Mouse (Mus musculus) midbrain, embryonic 13.5 days (tissue): ENCODE results near the gene Pink1. TPM values are rescaled to one million over a fixed set of nuclear protein-coding genes. Genes with fewer than 3 reads are reported as not detected.

Experiments
- ATAC-seq: fragments of 200-750 bp; cut with Nextera tagmentation; 2 replicates; pipeline ENCODE4 v1.8.0; 2017; ENCODE audit warnings: mild to moderate bottlenecking, moderate TSS enrichment, moderate library complexity
- H3K27ac ChIP-seq: fragments of 300-500 bp; sonication (generic); 2 replicates; pipeline ENCODE4 v1.5.1; 2015; ENCODE audit warnings: inconsistent platforms, mild to moderate bottlenecking, moderate library complexity
- H3K27me3 ChIP-seq: fragments of 300-500 bp; sonication (generic); 2 replicates; pipeline ENCODE4 v1.6.1; 2015; ENCODE audit warnings: mild to moderate bottlenecking, inconsistent platforms
- H3K36me3 ChIP-seq: fragments of 300-500 bp; sonication (generic); 2 replicates; pipeline ENCODE4 v1.6.1; 2015; ENCODE audit warnings: mild to moderate bottlenecking, inconsistent platforms
- H3K4me1 ChIP-seq: fragments of 300-500 bp; sonication (generic); replicated peaks from 2 replicates; pipeline ENCODE4 v1.6.1; 2015; ENCODE audit warnings: inconsistent platforms
- H3K4me2 ChIP-seq: fragments of 300-500 bp; sonication (generic); replicated peaks from 2 replicates; pipeline ENCODE4 v1.6.1; 2015; ENCODE audit warnings: moderate library complexity, mild to moderate bottlenecking, inconsistent platforms
- H3K4me3 ChIP-seq: fragments of 300-500 bp; sonication (generic); replicated peaks from 2 replicates; pipeline ENCODE4 v1.5.1; 2015; ENCODE audit warnings: mild to moderate bottlenecking, inconsistent platforms
- H3K9ac ChIP-seq: fragments of 300-500 bp; sonication (generic); replicated peaks from 2 replicates; pipeline ENCODE4 v1.6.1; 2015; ENCODE audit warnings: mild to moderate bottlenecking, inconsistent platforms
- H3K9me3 ChIP-seq: fragments of 300-500 bp; sonication (generic); 2 replicates; pipeline ENCODE4 v1.6.1; 2016; ENCODE audit warnings: mild to moderate bottlenecking, inconsistent platforms
- WGBS: fragments of 180-500 bp; shearing (Covaris S2); methylation state at CpG from one replicate; pipeline ENCODE4 v1.1.7; 2015; 5-methylcytosine and 5-hydroxymethylcytosine counted together
- polyA plus RNA-seq: library from polyadenylated mRNA; unstranded; fragments of >200 nt; fragmentation: Nextera tagmentation; extraction: Ambion mirVana; gene quantifications from 2 replicates; pipeline ENCODE4 v1.2.1, GENCODE M21; 2015

Gene Pink1
- polyA plus RNA-seq, 1 experiment from 2014 or later, result 89.2 TPM

- H3K27me3 ChIP-seq, result no peaks in the 10 kb centered on the region
- no peak for ATAC-seq
- H3K27ac ChIP-seq, result no peak overlapping the region
- 0 out of 2 replicates have a peak, but pooled peaks cover 4% of the 10 kb centered on the region for H3K4me1 ChIP-seq
- no peaks in the 10 kb centered on the region for H3K9me3 ChIP-seq
- H3K4me2 ChIP-seq, result no peak overlapping the region
- H3K36me3 ChIP-seq, result no peaks in the 10 kb centered on the region
- H3K9ac ChIP-seq, result no peak overlapping the region
- no peak overlapping the region for H3K4me3 ChIP-seq
- 91% methylated on average over 8 of the region's 8 CpGs for WGBS
Measured at GRCm38 (mm10) chr4:138356141-138356540, 30.0 kb upstream of the Pink1 start.

DNA sequence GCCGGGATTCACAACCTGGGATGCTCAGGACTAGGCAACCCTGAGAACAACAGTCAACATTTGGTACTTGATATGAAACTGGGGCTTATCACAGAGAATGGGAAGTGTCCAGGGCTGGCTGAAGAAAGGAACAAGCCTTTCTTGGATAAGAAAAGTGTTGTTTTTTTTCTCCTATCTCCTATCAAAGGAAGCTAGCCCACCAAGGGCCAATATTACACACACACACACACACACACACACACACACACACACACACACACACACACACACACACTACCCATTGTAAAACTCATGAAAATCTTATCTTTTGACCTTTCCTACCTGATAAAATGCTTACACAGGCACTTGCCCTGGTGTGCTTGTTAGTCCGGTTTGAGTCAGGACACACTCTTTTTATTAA is 29.4 kb upstream of the Pink1 start:
- H3K27ac ChIP-seq, result no peak overlapping the region
- H3K4me1 ChIP-seq, result no peaks in the 10 kb centered on the region
- 79% methylated on average over 2 of the region's 2 CpGs for WGBS
- no peaks in the 10 kb centered on the region for H3K27me3 ChIP-seq
- no peak overlapping the region for H3K4me3 ChIP-seq
- no peak overlapping the region for H3K4me2 ChIP-seq
- no peak overlapping the region for H3K9ac ChIP-seq
- no peaks in the 10 kb centered on the region for H3K36me3 ChIP-seq
- ATAC-seq, result no peak
- no peaks in the 10 kb centered on the region for H3K9me3 ChIP-seq

DNA sequence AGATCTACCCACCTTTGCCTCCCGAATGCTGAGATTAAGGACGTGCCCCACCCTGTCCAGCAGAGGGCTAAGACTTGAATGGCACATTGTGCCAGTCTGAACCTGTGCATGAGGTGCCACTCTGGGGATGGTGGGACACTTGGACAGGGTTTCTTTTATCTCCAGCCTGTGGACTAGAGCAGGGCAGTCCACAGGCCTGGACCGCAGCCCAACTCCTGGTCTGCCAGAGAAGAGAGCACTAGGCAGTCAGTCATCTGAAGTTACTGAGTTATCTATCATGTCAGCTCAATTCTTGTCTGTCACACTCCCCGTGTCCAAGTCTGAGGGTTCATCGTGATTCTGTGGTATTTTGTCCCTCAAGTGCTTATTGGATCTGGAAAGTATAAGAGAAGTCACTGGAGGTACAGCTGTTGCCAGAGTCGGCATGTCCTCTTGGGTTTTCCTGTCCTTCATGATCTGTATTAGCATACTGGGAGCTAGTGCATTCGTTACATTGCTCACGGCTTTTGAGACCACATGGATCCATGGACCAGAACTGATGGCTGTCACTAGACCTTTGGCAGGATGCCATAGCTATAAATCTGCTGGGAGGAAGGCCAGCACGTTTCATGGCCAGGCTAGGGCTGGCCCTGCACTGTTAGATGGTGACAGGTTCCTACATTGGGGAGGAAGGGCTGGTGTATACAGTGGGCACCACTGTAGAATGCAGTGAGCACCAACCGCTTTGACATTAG is 27.5 kb upstream of the Pink1 start:
- Histone ChIP-seq H3K9me3 (no peaks in the 10 kb centered on the region), H3K4me3 (no peak overlapping the region), H3K4me2 (no peak overlapping the region), H3K36me3 (no peaks in the 10 kb centered on the region), H3K27me3 (no peaks in the 10 kb centered on the region), H3K9ac (no peak overlapping the region), H3K27ac (no peak overlapping the region), H3K4me1 (no peaks in the 10 kb centered on the region)
- 74% methylated on average over 10 of the region's 10 CpGs for WGBS
- no peak for ATAC-seq

- no peak overlapping the region for H3K4me2 ChIP-seq
- no peaks in the 10 kb centered on the region for H3K4me1 ChIP-seq
Measured at GRCm38 (mm10) chr4:138352692-138353091, 26.6 kb upstream of the Pink1 start.

GRCm38 (mm10) chr4:138351821-138352220 is 25.7 kb upstream of the Pink1 start:
- Histone ChIP-seq H3K27me3 (no peaks in the 10 kb centered on the region), H3K4me1 (no peaks in the 10 kb centered on the region), H3K9me3 (no peaks in the 10 kb centered on the region), H3K4me2 (no peak overlapping the region), H3K9ac (no peak overlapping the region), H3K27ac (no peak overlapping the region), H3K4me3 (no peak overlapping the region), H3K36me3 (no peaks in the 10 kb centered on the region)
- ATAC-seq, result no peak
- WGBS, result 89% methylated on average over 5 of the region's 5 CpGs

More at GRCm38 (mm10) chr4:138352692-138353091, 26.6 kb upstream of the Pink1 start:
- H3K27me3 ChIP-seq, result no peaks in the 10 kb centered on the region
- no peaks in the 10 kb centered on the region for H3K36me3 ChIP-seq
- ATAC-seq, result no peak
- H3K27ac ChIP-seq, result no peak overlapping the region
- H3K9me3 ChIP-seq, result no peaks in the 10 kb centered on the region
- no peak overlapping the region for H3K9ac ChIP-seq
- 90% methylated on average over 6 of the region's 6 CpGs for WGBS
- H3K4me3 ChIP-seq, result no peak overlapping the region

GRCm38 (mm10) chr4:138348716-138349115 is 22.6 kb upstream of the Pink1 start:
- no peak overlapping the region for H3K4me2 ChIP-seq
- H3K4me3 ChIP-seq, result no peak overlapping the region
- WGBS, result 78% methylated on average over 7 of the region's 7 CpGs
- H3K9ac ChIP-seq, result no peak overlapping the region
- H3K27me3 ChIP-seq, result no peaks in the 10 kb centered on the region
- no peaks in the 10 kb centered on the region for H3K4me1 ChIP-seq
- H3K9me3 ChIP-seq, result no peaks in the 10 kb centered on the region
- no peaks in the 10 kb centered on the region for H3K36me3 ChIP-seq
- ATAC-seq, result no peak
- no peak overlapping the region for H3K27ac ChIP-seq

DNA sequence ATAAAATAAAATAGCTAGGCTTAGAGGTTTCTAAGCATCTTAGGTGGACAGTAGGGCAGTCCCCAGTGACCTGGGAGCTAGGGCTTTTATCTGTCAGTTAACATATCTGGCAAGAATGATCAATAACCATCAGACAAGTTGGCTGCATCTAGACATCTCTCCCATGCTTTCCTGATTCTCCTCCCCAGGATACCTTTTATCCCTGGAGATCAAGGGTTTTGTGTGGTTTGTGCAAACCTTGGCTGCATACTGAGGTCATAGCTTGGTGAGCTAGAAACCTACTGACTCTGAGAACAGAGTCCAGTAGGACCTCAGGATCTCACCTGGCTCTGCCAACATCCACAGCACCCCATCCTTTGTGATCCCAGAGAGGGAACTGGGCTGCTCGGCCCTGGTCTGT is 21.2 kb upstream of the Pink1 start:
- no peaks in the 10 kb centered on the region for H3K36me3 ChIP-seq
- H3K9ac ChIP-seq, result no peak overlapping the region
- H3K27me3 ChIP-seq, result no peaks in the 10 kb centered on the region
- H3K4me3 ChIP-seq, result no peak overlapping the region
- H3K27ac ChIP-seq, result no peak overlapping the region
- 68% methylated on average over 1 of the region's 1 CpGs for WGBS
- no peak overlapping the region for H3K4me2 ChIP-seq
- no peak for ATAC-seq
- no peaks in the 10 kb centered on the region for H3K4me1 ChIP-seq
- H3K9me3 ChIP-seq, result no peaks in the 10 kb centered on the region

GRCm38 (mm10) chr4:138344891-138345545 is 18.9 kb upstream of the Pink1 start:
- Histone ChIP-seq H3K9ac (no peak overlapping the region), H3K36me3 (no peaks in the 10 kb centered on the region), H3K4me1 (no peaks in the 10 kb centered on the region), H3K4me3 (no peak overlapping the region), H3K9me3 (no peaks in the 10 kb centered on the region), H3K27ac (no peak overlapping the region), H3K4me2 (no peak overlapping the region), H3K27me3 (no peaks in the 10 kb centered on the region)
- 80% methylated on average over 9 of the region's 9 CpGs for WGBS
- ATAC-seq, result no peak

DNA sequence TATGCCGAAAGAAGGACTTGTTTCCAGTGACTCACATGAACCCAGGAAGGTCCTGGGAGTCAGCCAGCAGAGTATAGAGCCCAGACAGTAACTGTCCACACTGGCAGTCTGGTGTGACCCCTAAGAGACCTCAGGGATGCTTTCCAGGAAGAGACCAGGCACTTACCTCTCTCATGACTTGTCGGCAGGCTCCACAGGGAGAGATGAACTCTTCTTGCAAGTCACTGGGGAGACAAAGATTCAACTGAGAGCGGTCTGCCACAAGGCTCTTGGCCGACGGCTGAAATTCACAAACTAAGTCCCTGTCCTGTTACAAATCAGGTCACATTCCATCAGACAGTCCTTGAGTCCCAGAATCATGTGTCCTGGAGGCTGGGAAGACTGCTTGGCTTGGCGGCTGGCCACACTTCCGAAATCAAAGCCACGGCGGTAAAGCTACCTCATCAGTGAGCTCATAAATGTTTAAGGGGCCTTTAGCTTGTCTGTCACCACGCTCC is 17.3 kb upstream of the Pink1 start:
- Histone ChIP-seq H3K9ac (no peak overlapping the region), H3K9me3 (no peaks in the 10 kb centered on the region), H3K36me3 (no peaks in the 10 kb centered on the region), H3K27ac (no peak overlapping the region), H3K4me3 (no peak overlapping the region), H3K4me1 (no peaks in the 10 kb centered on the region), H3K4me2 (no peak overlapping the region), H3K27me3 (no peaks in the 10 kb centered on the region)
- 68% methylated on average over 10 of the region's 10 CpGs for WGBS
- no peak for ATAC-seq

DNA sequence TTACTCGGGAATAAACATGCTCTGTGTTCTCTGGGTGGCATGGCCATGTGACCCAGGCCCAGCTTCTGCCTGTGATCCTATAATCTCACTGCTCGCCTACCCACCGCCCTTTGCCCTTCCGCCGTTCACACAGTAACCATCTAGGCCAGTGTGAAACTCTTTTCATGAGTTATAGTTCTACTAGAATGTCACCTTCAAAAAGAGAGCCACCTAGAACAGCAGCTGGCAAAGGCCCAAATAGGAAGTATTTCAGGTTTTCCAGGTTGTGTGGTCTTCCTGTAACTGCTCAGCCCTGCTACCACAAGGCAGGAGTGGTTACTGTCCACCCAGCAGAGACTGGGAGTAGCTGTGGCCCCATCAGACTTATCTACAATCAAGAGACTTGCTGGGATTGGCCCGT is 16.7 kb upstream of the Pink1 start:
- Histone ChIP-seq H3K9ac (no peak overlapping the region), H3K4me1 (no peaks in the 10 kb centered on the region), H3K9me3 (no peaks in the 10 kb centered on the region), H3K4me3 (no peak overlapping the region), H3K27ac (no peak overlapping the region), H3K4me2 (no peak overlapping the region), H3K36me3 (no peaks in the 10 kb centered on the region), H3K27me3 (no peaks in the 10 kb centered on the region)
- WGBS, result 87% methylated on average over 6 of the region's 6 CpGs
- no peak for ATAC-seq

DNA sequence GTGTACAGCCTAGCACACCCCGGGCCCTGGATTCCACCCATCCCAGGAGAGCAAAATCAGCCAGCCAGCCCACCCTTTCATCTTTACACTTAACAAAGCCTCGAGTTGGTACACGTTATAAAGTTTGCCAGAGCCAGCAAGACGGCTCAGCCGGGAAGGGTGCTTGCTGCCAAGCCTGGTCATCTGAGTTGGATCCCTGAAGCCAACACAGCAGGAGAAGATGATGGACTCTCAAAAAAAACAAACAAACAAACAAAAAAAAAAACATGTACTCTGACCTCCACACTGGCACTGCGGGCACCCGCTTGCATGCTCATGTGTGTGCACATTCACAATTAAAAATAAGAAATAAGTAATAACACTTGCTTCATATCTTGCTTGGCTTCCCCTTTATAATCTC is 15.9 kb upstream of the Pink1 start:
- H3K4me1 ChIP-seq, result no peaks in the 10 kb centered on the region
- H3K4me2 ChIP-seq, result no peak overlapping the region
- no peak overlapping the region for H3K4me3 ChIP-seq
- H3K9ac ChIP-seq, result no peak overlapping the region
- H3K27ac ChIP-seq, result no peak overlapping the region
- no peaks in the 10 kb centered on the region for H3K36me3 ChIP-seq
- H3K27me3 ChIP-seq, result no peaks in the 10 kb centered on the region
- no peak for ATAC-seq
- 80% methylated on average over 7 of the region's 7 CpGs for WGBS
- no peaks in the 10 kb centered on the region for H3K9me3 ChIP-seq

DNA sequence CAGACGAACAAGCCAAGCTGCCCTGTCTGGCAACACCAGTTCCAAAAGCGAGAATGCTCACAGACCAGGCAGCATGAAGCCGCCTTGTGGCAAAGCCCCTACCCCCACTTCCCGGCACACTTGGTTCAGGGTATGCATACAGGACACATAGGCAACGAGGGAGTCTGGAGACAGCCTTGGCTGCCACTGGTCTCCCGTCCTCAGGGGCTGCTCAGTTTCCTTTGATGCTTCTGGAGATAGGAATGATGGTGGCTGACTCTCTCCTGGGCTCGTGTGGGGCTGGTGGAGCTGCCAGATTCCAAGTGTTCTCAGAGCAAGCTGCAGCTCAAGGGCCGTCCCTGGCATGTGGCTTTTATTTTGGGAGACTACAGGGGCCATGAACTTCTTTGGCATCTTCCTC is 15.3 kb upstream of the Pink1 start:
- no peak overlapping the region for H3K9ac ChIP-seq
- no peak overlapping the region for H3K4me3 ChIP-seq
- H3K27me3 ChIP-seq, result no peaks in the 10 kb centered on the region
- no peak overlapping the region for H3K4me2 ChIP-seq
- H3K4me1 ChIP-seq, result no peaks in the 10 kb centered on the region
- no peak overlapping the region for H3K27ac ChIP-seq
- no peaks in the 10 kb centered on the region for H3K9me3 ChIP-seq
- ATAC-seq, result no peak
- no peaks in the 10 kb centered on the region for H3K36me3 ChIP-seq
- WGBS, result 70% methylated on average over 8 of the region's 8 CpGs
